Comparison of ENCODE assay signal across 7 mouse cellular contexts in genomic region chr13:83715308-83715785, GRCm38 (mm10).
DNase-seq lines count a peak whose midpoint lies in the region; ATAC-seq and TF ChIP-seq lines count a peak whose summit lies in the region.

No protein-coding gene starts in this region.

- H3K9ac ChIP-seq in lung, embryonic 14.5 days = no peak overlapping the region
- peak overlapping the region; percentile 100 for H3K9ac ChIP-seq in forebrain, embryonic 12.5 days
- H3K9ac ChIP-seq in limb, embryonic 12.5 days (replicated peaks) = no peak overlapping the region
- H3K9ac ChIP-seq in stomach, embryonic 15.5 days = no peak overlapping the region

- H3K36me3 ChIP-seq in lung, embryonic 14.5 days (ENCODE audit: insufficient read depth) = no peaks in the 10 kb centered on the region
- no peaks in the 10 kb centered on the region for H3K36me3 ChIP-seq in forebrain, embryonic 12.5 days (replicated peaks)
- no peaks in the 10 kb centered on the region for H3K36me3 ChIP-seq in limb, embryonic 12.5 days
- H3K36me3 ChIP-seq in stomach, embryonic 15.5 days = no peaks in the 10 kb centered on the region

- peaks cover 87% of the 10 kb centered on the region for H3K27me3 ChIP-seq in lung, embryonic 14.5 days (ENCODE audit: insufficient read depth, low read length)
- H3K27me3 ChIP-seq in forebrain, embryonic 12.5 days = peaks cover 12% of the 10 kb centered on the region; the same call in 1 of the 2 replicates
- peaks cover 95% of the 10 kb centered on the region for H3K27me3 ChIP-seq in limb, embryonic 12.5 days
- H3K27me3 ChIP-seq in stomach, embryonic 15.5 days (replicated peaks) = peaks cover 80% of the 10 kb centered on the region

- no peak for DNase-seq in lung, embryonic 14.5 days
- DNase-seq in lung, adult 18-20 months = no peak
- DNase-seq in urinary bladder, postnatal 10 days (ENCODE audit: low spot score) = no peak
- no peak for DNase-seq in Muller cell, postnatal 12 days (ENCODE audit: inconsistent ontology term)

- ATAC-seq in lung, embryonic 14.5 days (ENCODE audit: insufficient read depth) = peak; percentile 57; the same call in 1 of the 2 replicates
- no peak; the same call in 1 of the 2 replicates for ATAC-seq in forebrain, embryonic 12.5 days (ENCODE audit: low FRiP score)
- ATAC-seq in limb, embryonic 12.5 days (ENCODE audit: insufficient number of reproducible peaks, insufficient read depth, low FRiP score, low TSS enrichment, low read depth) = peak; percentile 48; the same call in 1 of the 2 replicates
- no peak; the same call in 1 of the 2 replicates for ATAC-seq in stomach, embryonic 15.5 days (ENCODE audit: insufficient read depth, low FRiP score, low read depth)

- peak overlapping the region; percentile 10; the same call in 1 of the 2 replicates for H3K4me3 ChIP-seq in lung, embryonic 14.5 days (ENCODE audit: low read depth, low read length)
- H3K4me3 ChIP-seq in forebrain, embryonic 12.5 days (replicated peaks) = peak overlapping the region; percentile 87
- H3K4me3 ChIP-seq in limb, embryonic 12.5 days (replicated peaks) = peak overlapping the region; percentile 29
- H3K4me3 ChIP-seq in stomach, embryonic 15.5 days (replicated peaks) = peak overlapping the region; percentile 6; the same call in 1 of the 2 replicates

- H3K27ac ChIP-seq in lung, embryonic 14.5 days (ENCODE audit: low read depth) = no peak overlapping the region
- peak overlapping the region; percentile 100 for H3K27ac ChIP-seq in forebrain, embryonic 12.5 days
- no peak overlapping the region for H3K27ac ChIP-seq in limb, embryonic 12.5 days
- no peak overlapping the region for H3K27ac ChIP-seq in stomach, embryonic 15.5 days

- no peaks in the 10 kb centered on the region for H3K9me3 ChIP-seq in lung, embryonic 14.5 days (ENCODE audit: low read depth, low read length)
- H3K9me3 ChIP-seq in forebrain, embryonic 12.5 days = no peaks in the 10 kb centered on the region
- no peaks in the 10 kb centered on the region for H3K9me3 ChIP-seq in limb, embryonic 12.5 days
- H3K9me3 ChIP-seq in stomach, embryonic 15.5 days = no peaks in the 10 kb centered on the region

- WGBS in lung, embryonic 14.5 days = 4% methylated on average over 14 of the region's 14 CpGs
- under 1% methylated on average over 14 of the region's 14 CpGs for WGBS in forebrain, embryonic 12.5 days
- 3% methylated on average over 14 of the region's 14 CpGs for WGBS in limb, embryonic 12.5 days
- 4% methylated on average over 14 of the region's 14 CpGs for WGBS in stomach, embryonic 15.5 days

- H3K4me1 ChIP-seq in lung, embryonic 14.5 days (ENCODE audit: insufficient read depth) = no peaks in the 10 kb centered on the region
- peaks cover 15% of the 10 kb centered on the region for H3K4me1 ChIP-seq in forebrain, embryonic 12.5 days
- H3K4me1 ChIP-seq in limb, embryonic 12.5 days (replicated peaks) = peaks cover 6% of the 10 kb centered on the region; the same call in 1 of the 2 replicates
- no peaks in the 10 kb centered on the region for H3K4me1 ChIP-seq in stomach, embryonic 15.5 days

- TF ChIP-seq CTCF in lung, embryonic 14.5 days (IDR thresholded peaks at IDR 0.05; ENCODE audit: low read depth) = no peak

- peak overlapping the region; percentile 34 for H3K4me2 ChIP-seq in lung, embryonic 14.5 days
- H3K4me2 ChIP-seq in forebrain, embryonic 12.5 days = peak overlapping the region; percentile 73
- H3K4me2 ChIP-seq in limb, embryonic 12.5 days = peak overlapping the region; percentile 48
- peak overlapping the region; percentile 34 for H3K4me2 ChIP-seq in stomach, embryonic 15.5 days

Comparison
In these comparisons a context has a peak if more than half of its experiments do, and no peak if none do; other contexts are left out.
1. ATAC-seq: peak in lung, embryonic 14.5 days (single experiment) and limb, embryonic 12.5 days (single experiment); none in forebrain, embryonic 12.5 days (single experiment) and stomach, embryonic 15.5 days (single experiment).
2. H3K4me3 ChIP-seq: peak in every context shown above with its lines; median percentile 87 in forebrain, embryonic 12.5 days; 29 in limb, embryonic 12.5 days; 10 in lung, embryonic 14.5 days; 6 in stomach, embryonic 15.5 days.
3. Peak in every context shown above with its lines, with median percentiles within 50 percentile points of each other: H3K4me2 ChIP-seq.